Mouse (Mus musculus): ENCODE data around the gene Fam19a4.
A peak's percentile ranks its signal among the peaks of the same experiment; 100 is the strongest.

DNA sequence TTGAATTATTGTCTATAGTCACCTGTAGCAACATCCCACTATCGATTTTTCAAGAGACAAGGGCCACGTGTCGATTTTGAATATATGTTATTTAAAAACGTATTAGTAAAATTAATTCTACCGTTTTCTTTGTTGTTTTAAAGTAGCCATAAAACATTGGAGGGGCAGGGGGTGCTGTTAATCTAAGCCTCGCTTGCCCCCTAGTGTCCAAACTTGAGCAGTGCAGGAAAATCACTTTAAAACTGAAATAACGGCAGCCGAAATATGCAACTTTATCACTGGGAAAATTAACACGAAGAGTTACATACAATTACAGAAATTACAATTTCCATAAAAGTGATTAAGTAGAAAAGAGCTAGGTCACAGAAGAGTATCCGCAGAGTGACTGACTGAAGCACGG, 55.2 kb downstream of the Fam19a4 start:
- TF ChIP-seq EP300 (IDR thresholded peaks at IDR 0.05; ENCODE audit: low read depth) (no peak), CTCF (IDR thresholded peaks at IDR 0.05; ENCODE audit: low read depth) (peak; percentile 75)

Measured in heart, postnatal 0 days (tissue).